Mouse (Mus musculus): ENCODE measurements around the gene Smarcad1. TPM values are rescaled to one million over a fixed set of nuclear protein-coding genes. Genes with fewer than 3 reads are reported as not detected.
A peak's percentile ranks its signal among the peaks of the same experiment; 100 is the strongest.

Smarcad1 gene
- polyA plus RNA-seq, 1 experiment from 2014 or later = 48.3 TPM

- no peak overlapping the region for H3K9ac ChIP-seq (ENCODE audit: low read depth, low read length)
- DNase-seq (ENCODE audit: low spot score) (no peak), ATAC-seq (ENCODE audit: low read depth) (no peak)
- H3K4me3 ChIP-seq (ENCODE audit: low read depth, low read length) = no peak overlapping the region
- no peak overlapping the region for H3K27ac ChIP-seq (replicated peaks; ENCODE audit: low read depth, low read length)
- H3K4me2 ChIP-seq (ENCODE audit: low read depth, low read length) = no peak overlapping the region
- H3K4me1 ChIP-seq (ENCODE audit: control insufficient read depth, insufficient read depth, low read length) = 0 out of 2 replicates have a peak, but pooled peaks cover 3% of the 10 kb centered on the region
- no peaks in the 10 kb centered on the region for H3K27me3 ChIP-seq (replicated peaks; ENCODE audit: control insufficient read depth, insufficient read depth, low read length)
- 82% methylated on average over 4 of the region's 4 CpGs for WGBS
- H3K9me3 ChIP-seq (ENCODE audit: control insufficient read depth, low read length) = no peaks in the 10 kb centered on the region
- no peaks in the 10 kb centered on the region for H3K36me3 ChIP-seq (ENCODE audit: control insufficient read depth, insufficient read depth, low read length)
Observed at GRCm38 (mm10) chr6:65146363-65146762, 104.0 kb downstream of the Smarcad1 start.

GRCm38 (mm10) chr6:65150703-65151102 lies 108.3 kb downstream of the Smarcad1 start:
- DNase-seq (ENCODE audit: low spot score) (no peak), ATAC-seq (ENCODE audit: low read depth) (no peak)
- Histone ChIP-seq H3K9me3 (ENCODE audit: control insufficient read depth, low read length) (no peaks in the 10 kb centered on the region), H3K36me3 (ENCODE audit: control insufficient read depth, insufficient read depth, low read length) (no peaks in the 10 kb centered on the region), H3K4me2 (ENCODE audit: low read depth, low read length) (peak overlapping the region; percentile 45), H3K4me1 (ENCODE audit: control insufficient read depth, insufficient read depth, low read length) (0 out of 2 replicates have a peak, but pooled peaks cover 3% of the 10 kb centered on the region), H3K27ac (replicated peaks; ENCODE audit: low read depth, low read length) (no peak overlapping the region), H3K9ac (ENCODE audit: low read depth, low read length) (peak overlapping the region; percentile 47; the same call in 1 of the 2 replicates), H3K27me3 (replicated peaks; ENCODE audit: control insufficient read depth, insufficient read depth, low read length) (no peaks in the 10 kb centered on the region), H3K4me3 (ENCODE audit: low read depth, low read length) (peak overlapping the region; percentile 13)
- 6% methylated on average over 22 of the region's 22 CpGs for WGBS

DNA sequence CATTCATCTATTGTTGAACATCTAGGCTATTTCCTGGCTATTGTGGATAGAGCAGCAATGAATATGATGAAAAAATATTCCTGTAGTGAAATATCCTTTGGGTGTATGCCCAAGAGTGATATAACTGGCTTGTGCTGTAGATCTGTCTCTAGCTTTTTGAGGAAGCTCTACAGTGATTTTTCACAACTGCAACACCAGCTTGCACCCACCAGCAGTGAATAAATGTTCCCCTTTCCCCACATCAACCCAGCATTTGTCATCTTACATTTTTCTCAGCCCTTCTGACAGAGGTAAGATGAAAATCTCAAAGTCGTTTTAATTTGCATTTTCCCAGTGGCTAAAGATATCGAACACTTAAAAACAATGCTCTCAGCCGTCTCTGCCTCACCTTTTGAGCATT lies 111.2 kb downstream of the Smarcad1 start:
- no peak overlapping the region for H3K27ac ChIP-seq (replicated peaks; ENCODE audit: low read depth, low read length)
- WGBS = 67% methylated on average over 3 of the region's 3 CpGs
- H3K4me2 ChIP-seq (ENCODE audit: low read depth, low read length) = no peak overlapping the region
- ATAC-seq (ENCODE audit: low read depth) (no peak), DNase-seq (ENCODE audit: low spot score) (no peak)
- no peaks in the 10 kb centered on the region for H3K27me3 ChIP-seq (replicated peaks; ENCODE audit: control insufficient read depth, insufficient read depth, low read length)
- no peaks in the 10 kb centered on the region for H3K9me3 ChIP-seq (ENCODE audit: control insufficient read depth, low read length)
- no peaks in the 10 kb centered on the region for H3K36me3 ChIP-seq (ENCODE audit: control insufficient read depth, insufficient read depth, low read length)
- H3K9ac ChIP-seq (ENCODE audit: low read depth, low read length) = no peak overlapping the region
- no peak overlapping the region for H3K4me3 ChIP-seq (ENCODE audit: low read depth, low read length)
- H3K4me1 ChIP-seq (ENCODE audit: control insufficient read depth, insufficient read depth, low read length) = 0 out of 2 replicates have a peak, but pooled peaks cover 3% of the 10 kb centered on the region

GRCm38 (mm10) chr6:65157042-65157441 lies 114.7 kb downstream of the Smarcad1 start:
- no peak overlapping the region for H3K9ac ChIP-seq (ENCODE audit: low read depth, low read length)
- no peak overlapping the region for H3K4me3 ChIP-seq (ENCODE audit: low read depth, low read length)
- no peaks in the 10 kb centered on the region for H3K27me3 ChIP-seq (replicated peaks; ENCODE audit: control insufficient read depth, insufficient read depth, low read length)
- H3K36me3 ChIP-seq (ENCODE audit: control insufficient read depth, insufficient read depth, low read length) = no peaks in the 10 kb centered on the region
- no peaks in the 10 kb centered on the region for H3K4me1 ChIP-seq (ENCODE audit: control insufficient read depth, insufficient read depth, low read length)
- 89% methylated on average over 4 of the region's 4 CpGs for WGBS
- no peak overlapping the region for H3K27ac ChIP-seq (replicated peaks; ENCODE audit: low read depth, low read length)
- DNase-seq (ENCODE audit: low spot score) (no peak), ATAC-seq (ENCODE audit: low read depth) (no peak)
- H3K9me3 ChIP-seq (ENCODE audit: control insufficient read depth, low read length) = no peaks in the 10 kb centered on the region
- no peak overlapping the region for H3K4me2 ChIP-seq (ENCODE audit: low read depth, low read length)

GRCm38 (mm10) chr6:65159381-65159942 lies 117.1 kb downstream of the Smarcad1 start:
- H3K27me3 ChIP-seq (replicated peaks; ENCODE audit: control insufficient read depth, insufficient read depth, low read length) = no peaks in the 10 kb centered on the region
- WGBS = 79% methylated on average over 4 of the region's 4 CpGs
- no peak overlapping the region for H3K4me3 ChIP-seq (ENCODE audit: low read depth, low read length)
- no peak overlapping the region for H3K4me2 ChIP-seq (ENCODE audit: low read depth, low read length)
- H3K9me3 ChIP-seq (ENCODE audit: control insufficient read depth, low read length) = no peaks in the 10 kb centered on the region
- H3K4me1 ChIP-seq (ENCODE audit: control insufficient read depth, insufficient read depth, low read length) = no peaks in the 10 kb centered on the region
- no peak for ATAC-seq (ENCODE audit: low read depth)
- no peaks in the 10 kb centered on the region for H3K36me3 ChIP-seq (ENCODE audit: control insufficient read depth, insufficient read depth, low read length)
- DNase-seq (ENCODE audit: low spot score) = no peak
- no peak overlapping the region for H3K27ac ChIP-seq (replicated peaks; ENCODE audit: low read depth, low read length)
- H3K9ac ChIP-seq (ENCODE audit: low read depth, low read length) = no peak overlapping the region

DNA sequence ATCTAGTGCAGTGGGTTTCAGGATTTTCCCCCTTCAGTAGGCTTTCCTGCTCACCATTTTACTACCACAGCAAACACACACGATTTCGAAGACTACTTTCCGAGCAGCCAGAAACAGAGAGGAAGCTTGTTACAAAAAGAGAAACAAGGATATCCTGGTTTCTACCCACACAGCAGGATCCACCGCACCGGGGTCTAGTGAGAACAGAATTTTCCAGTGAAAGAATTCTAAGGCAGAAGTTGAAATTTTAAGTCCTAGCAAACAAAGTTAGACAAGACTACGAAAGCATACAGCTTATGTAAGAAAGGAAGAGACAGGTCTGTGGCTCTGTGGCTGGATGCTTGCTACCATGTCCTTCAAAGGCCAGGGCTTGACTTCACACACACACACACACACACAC lies 121.8 kb downstream of the Smarcad1 start:
- ATAC-seq (ENCODE audit: low read depth) (no peak), DNase-seq (ENCODE audit: low spot score) (no peak)
- no peak overlapping the region for H3K9ac ChIP-seq (ENCODE audit: low read depth, low read length)
- no peaks in the 10 kb centered on the region for H3K4me1 ChIP-seq (ENCODE audit: control insufficient read depth, insufficient read depth, low read length)
- H3K27me3 ChIP-seq (replicated peaks; ENCODE audit: control insufficient read depth, insufficient read depth, low read length) = no peaks in the 10 kb centered on the region
- no peaks in the 10 kb centered on the region for H3K36me3 ChIP-seq (ENCODE audit: control insufficient read depth, insufficient read depth, low read length)
- no peak overlapping the region for H3K4me2 ChIP-seq (ENCODE audit: low read depth, low read length)
- WGBS = 67% methylated on average over 6 of the region's 6 CpGs
- H3K4me3 ChIP-seq (ENCODE audit: low read depth, low read length) = no peak overlapping the region
- H3K9me3 ChIP-seq (ENCODE audit: control insufficient read depth, low read length) = no peaks in the 10 kb centered on the region
- H3K27ac ChIP-seq (replicated peaks; ENCODE audit: low read depth, low read length) = no peak overlapping the region

GRCm38 (mm10) chr6:65164977-65165376 lies 122.6 kb downstream of the Smarcad1 start:
- H3K27me3 ChIP-seq (replicated peaks; ENCODE audit: control insufficient read depth, insufficient read depth, low read length) = no peaks in the 10 kb centered on the region
- H3K27ac ChIP-seq (replicated peaks; ENCODE audit: low read depth, low read length) = no peak overlapping the region
- DNase-seq (ENCODE audit: low spot score) (no peak), ATAC-seq (ENCODE audit: low read depth) (no peak)
- H3K9me3 ChIP-seq (ENCODE audit: control insufficient read depth, low read length) = no peaks in the 10 kb centered on the region
- no peak overlapping the region for H3K4me2 ChIP-seq (ENCODE audit: low read depth, low read length)
- 47% methylated on average over 5 of the region's 5 CpGs for WGBS
- no peaks in the 10 kb centered on the region for H3K4me1 ChIP-seq (ENCODE audit: control insufficient read depth, insufficient read depth, low read length)
- no peak overlapping the region for H3K9ac ChIP-seq (ENCODE audit: low read depth, low read length)
- H3K4me3 ChIP-seq (ENCODE audit: low read depth, low read length) = no peak overlapping the region
- H3K36me3 ChIP-seq (ENCODE audit: control insufficient read depth, insufficient read depth, low read length) = no peaks in the 10 kb centered on the region

Other genes with a start within 250 kb of the Smarcad1 start
- gene Hpgds, start 102.3 kb downstream of the Smarcad1 start, polyA plus RNA-seq (2014; fragmentation: Nextera tagmentation; extraction: Ambion mirVana) = 9.9 and 12.1 TPM in 2 replicates